Mouse (Mus musculus) bone marrow, adult 2 months (tissue): ENCODE results near the gene Gm20517. TPM values are rescaled to one million over a fixed set of nuclear protein-coding genes. Genes with fewer than 3 reads are reported as not detected.
"Not testable (repeated sequence)": the region's sequence is repeated elsewhere in the genome, so short reads cannot be mapped to it uniquely, and the experiment has no call there.

Source experiments
- H3K27ac ChIP-seq: fragments of 200-500 bp; 2 replicates; pipeline ENCODE4 v1.5.1; 2012; ENCODE audit warnings: low read depth, mild to moderate bottlenecking, control low read depth, inconsistent platforms, low read length; ENCODE audit not compliant: control insufficient read depth, poor library complexity, insufficient read depth
- H3K4me1 ChIP-seq: fragments of 200-500 bp; 2 replicates; pipeline ENCODE4 v1.6.1; 2011; ENCODE audit warnings: low read length; ENCODE audit not compliant: control insufficient read depth, insufficient read depth
- H3K4me3 ChIP-seq: fragments of 200-500 bp; replicated peaks from 2 replicates; pipeline ENCODE3; 2011; ENCODE audit warnings: mild to moderate bottlenecking, low read depth, low read length, control low read depth; ENCODE audit not compliant: control insufficient read depth
- CTCF ChIP-seq: fragments of 200-500 bp; IDR thresholded peaks from 2 replicates; pipeline ENCODE4 v1.5.1; 2011; ENCODE audit warnings: low read length, control low read depth; ENCODE audit not compliant: control insufficient read depth, insufficient read depth
- POLR2A ChIP-seq: fragments of 200-500 bp; IDR thresholded peaks from 2 replicates; pipeline ENCODE4 v1.6.1; 2011; ENCODE audit warnings: low read depth, mild to moderate bottlenecking, control low read depth, low read length, borderline replicate concordance; ENCODE audit not compliant: control insufficient read depth
- WGBS: fragments of 180-500 bp; shearing (Covaris S2); methylation state at CpG from one replicate; pipeline ENCODE4 v1.1.7; 2018; 5-methylcytosine and 5-hydroxymethylcytosine counted together
- polyA plus RNA-seq: library from polyadenylated mRNA; stranded (reverse); fragments of >200 nt; gene quantifications from 2 replicates; pipeline ENCODE4 v1.2.4, GENCODE M21; 2011; ENCODE audit warnings: low replicate concordance; ENCODE audit not compliant: missing spikeins, insufficient read depth, insufficient read length

The Gm20517 gene
- polyA plus RNA-seq, 1 experiment, result 5.1 TPM

DNA sequence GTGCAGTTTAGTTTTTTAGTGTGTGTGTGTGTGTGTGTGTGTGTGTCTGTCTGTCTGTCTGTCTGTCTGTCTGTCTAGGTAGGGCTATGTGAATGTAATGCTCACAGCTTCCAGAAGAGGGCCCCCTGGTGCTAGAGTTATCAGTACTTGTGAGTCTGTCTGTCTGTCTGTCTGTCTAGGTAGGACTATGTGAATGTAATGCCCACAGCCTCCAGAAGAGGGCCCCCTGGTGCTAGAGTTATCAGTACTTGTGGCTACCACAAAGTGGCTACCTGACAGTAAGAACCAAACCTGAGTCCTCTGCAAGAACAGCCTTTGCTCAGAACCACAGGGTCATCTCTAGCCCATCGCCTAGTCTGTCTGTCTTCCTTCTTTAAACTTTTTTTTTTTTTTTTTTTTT, 35.3 kb downstream of the Gm20517 start:
- no peaks in the 10 kb centered on the region for H3K4me1 ChIP-seq
- TF ChIP-seq POLR2A, result no peak
- TF ChIP-seq CTCF, result peak; percentile 38
- H3K4me3 ChIP-seq, result no peak overlapping the region
- 74% methylated on average over 1 of the region's 1 CpGs for WGBS
- no peak overlapping the region for H3K27ac ChIP-seq

DNA sequence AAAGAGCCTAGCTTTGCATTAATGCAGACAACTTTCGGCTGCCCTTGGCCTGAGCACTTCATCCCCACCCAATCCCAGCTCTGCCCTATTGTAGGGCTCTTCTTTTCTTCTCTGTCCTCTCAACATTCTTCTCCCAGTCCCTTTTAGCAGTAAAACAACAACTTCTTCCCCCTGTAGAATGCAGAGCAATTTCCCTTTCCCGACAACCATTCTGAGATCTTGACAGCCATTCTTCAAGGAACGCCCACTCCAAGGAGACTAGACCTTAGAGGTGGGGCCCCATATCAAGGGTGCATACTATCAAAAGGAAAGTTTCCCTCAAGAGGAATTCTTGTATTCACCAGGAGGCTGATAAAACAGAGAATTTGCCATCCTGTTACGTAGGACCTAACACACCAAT, 37.6 kb downstream of the Gm20517 start:
- Histone ChIP-seq H3K27ac (no peak overlapping the region), H3K4me3 (no peak overlapping the region), H3K4me1 (no peaks in the 10 kb centered on the region)
- TF ChIP-seq POLR2A (no peak), CTCF (no peak)
- 82% methylated on average over 4 of the region's 4 CpGs for WGBS

DNA sequence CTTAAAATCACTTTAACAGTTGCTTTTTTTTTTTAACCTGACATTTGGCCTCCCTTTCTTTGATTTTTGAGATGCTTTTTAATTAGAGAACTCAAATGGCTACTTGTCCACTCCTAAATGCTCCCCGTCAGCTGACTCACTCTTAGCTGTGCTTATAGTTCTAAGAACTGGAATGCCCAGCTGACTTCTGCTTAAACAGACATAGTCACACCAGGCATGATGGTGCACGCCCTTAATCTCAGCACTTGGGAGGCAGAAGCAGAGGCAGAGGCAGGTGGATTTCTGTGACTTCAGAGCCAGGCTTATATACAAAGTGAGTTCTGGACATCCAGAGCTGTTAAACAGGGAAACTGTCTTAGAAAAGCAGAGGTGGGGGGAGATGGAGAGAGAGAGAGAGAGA, 40.6 kb downstream of the Gm20517 start:
- no peak overlapping the region for H3K27ac ChIP-seq
- WGBS, result 96% methylated on average over 2 of the region's 2 CpGs
- no peaks in the 10 kb centered on the region for H3K4me1 ChIP-seq
- no peak overlapping the region for H3K4me3 ChIP-seq
- TF ChIP-seq CTCF, result no peak
- no peak for TF ChIP-seq POLR2A

DNA sequence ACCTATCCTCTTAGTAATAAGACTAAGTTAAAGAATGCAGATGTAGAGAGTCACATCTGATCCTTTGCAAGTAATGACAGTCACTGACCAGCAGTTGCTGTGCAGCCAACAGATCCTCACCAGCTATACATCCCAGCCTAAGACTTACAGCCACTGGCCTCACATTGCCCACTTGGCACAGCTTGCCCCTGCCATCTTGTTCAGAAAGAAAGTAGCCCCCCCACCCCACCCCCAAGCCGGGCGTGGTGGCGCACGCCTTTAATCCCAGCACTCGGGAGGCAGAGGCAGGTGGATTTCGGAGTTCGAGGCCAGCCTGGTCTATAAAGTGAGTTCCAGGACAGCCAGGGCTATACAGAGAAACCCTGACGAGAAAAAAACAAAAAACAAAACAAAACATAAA, 43.0 kb downstream of the Gm20517 start:
- not testable (repeated sequence) for H3K4me1 ChIP-seq, H3K4me3 ChIP-seq, H3K27ac ChIP-seq
- 88% methylated on average over 8 of the region's 8 CpGs for WGBS

DNA sequence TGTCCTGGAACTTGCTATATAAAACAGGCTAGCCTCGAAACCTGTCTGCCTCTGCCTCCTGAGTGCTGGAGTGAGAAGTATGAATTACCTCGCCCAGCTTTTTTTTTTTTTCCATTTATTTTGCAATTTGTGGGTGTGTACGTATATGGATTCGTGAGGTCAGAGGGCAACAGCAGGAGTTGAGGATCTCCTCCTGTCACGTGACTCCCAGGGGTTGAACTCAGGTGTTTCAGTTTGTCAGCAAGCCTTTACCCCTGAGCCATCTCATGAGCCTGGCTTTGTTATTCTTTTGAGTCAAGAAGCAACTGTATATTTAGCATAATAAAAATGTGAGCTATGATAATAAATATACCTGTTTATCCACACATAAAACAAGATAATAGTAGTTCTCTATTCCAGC, 44.3 kb downstream of the Gm20517 start:
- Histone ChIP-seq H3K4me3 (no peak overlapping the region), H3K27ac (no peak overlapping the region), H3K4me1 (no peaks in the 10 kb centered on the region)
- no peak for TF ChIP-seq CTCF
- no peak for TF ChIP-seq POLR2A
- 74% methylated on average over 5 of the region's 5 CpGs for WGBS

DNA sequence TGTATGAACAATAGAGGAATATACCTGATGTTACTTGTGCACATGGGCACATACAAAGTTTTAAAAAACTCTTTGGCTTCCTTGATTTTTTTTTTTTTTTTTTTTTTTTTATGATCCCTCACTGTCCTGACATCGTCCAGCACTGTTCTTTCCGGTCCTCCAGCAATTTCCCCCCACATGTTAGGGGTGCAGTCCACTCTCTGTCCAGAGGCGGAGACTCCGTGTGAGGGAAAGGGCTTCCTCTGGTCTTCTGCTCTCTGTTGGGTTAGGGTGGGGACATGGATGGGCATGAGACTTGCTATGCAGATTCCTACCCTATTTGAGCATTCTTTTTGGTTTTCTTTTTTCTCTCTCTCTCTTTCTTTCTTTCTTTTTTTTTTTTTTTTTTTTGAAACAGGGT, 46.5 kb downstream of the Gm20517 start:
- no peak overlapping the region for H3K4me3 ChIP-seq
- 86% methylated on average over 4 of the region's 4 CpGs for WGBS
- no peaks in the 10 kb centered on the region for H3K4me1 ChIP-seq
- TF ChIP-seq POLR2A (no peak), CTCF (no peak)
- no peak overlapping the region for H3K27ac ChIP-seq

DNA sequence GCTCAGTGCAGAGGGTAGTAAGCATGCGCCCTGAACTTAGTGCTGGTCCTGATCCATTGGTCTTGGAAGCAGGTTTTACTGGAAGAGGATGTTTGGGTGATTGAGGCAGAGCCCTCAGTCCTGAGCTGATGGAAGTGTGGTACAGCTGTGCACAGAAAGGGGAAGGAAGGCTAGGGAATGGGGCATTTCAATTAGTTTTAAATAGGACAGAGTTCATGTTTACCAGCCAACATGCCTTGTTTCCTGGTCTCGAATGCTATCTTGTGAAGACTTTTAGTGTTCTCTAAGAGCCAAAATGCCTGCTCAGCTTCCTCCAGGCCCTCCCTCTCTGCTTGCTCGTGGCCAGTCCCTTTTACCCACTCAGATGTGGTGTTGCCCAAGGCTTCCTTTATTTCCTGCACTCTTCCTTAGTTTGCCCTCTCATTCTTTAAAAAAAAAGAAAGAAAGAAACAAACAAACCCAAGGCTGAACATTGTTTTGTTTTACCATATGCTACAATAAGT, 47.4 kb downstream of the Gm20517 start:
- WGBS, result 33% methylated on average over 3 of the region's 3 CpGs
- H3K4me1 ChIP-seq, result no peaks in the 10 kb centered on the region

DNA sequence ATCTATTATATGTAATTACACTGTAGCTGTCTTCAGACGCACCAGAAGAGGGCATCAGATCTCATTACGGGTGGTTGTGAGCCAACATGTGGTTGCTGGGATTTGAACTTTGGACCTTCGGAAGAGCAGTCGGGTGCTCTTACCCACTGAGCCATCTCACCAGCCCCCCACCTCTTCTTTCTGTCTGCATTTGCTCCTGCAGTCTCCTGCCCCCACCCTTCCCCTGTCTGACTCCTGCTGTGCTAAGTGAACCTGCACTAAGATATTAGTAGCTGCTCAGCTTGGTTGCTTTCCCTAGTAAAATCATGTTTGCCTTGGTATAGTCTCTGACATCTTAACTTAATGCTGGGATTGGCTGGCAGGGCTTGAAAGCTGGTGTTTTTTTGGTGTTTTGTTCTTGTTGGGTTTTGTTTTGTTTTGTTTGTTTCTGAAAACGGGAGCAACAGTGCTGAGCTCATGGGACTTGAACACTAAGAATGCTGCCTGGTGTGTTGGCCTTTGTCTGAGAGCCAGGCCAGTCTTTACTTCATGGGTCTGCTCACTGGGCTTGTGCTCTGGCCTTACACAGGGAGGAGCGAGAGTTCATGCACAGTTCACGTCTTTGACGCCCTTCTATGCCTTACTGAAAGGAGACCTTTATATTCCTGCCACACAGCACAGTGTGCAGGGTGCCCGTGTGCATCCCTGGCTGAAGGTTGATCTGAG, 51.8 kb downstream of the Gm20517 start:
- no peak overlapping the region for H3K4me3 ChIP-seq
- 91% methylated on average over 9 of the region's 9 CpGs for WGBS
- TF ChIP-seq CTCF, result no peak
- no peak for TF ChIP-seq POLR2A
- H3K27ac ChIP-seq, result no peak overlapping the region
- H3K4me1 ChIP-seq, result no peaks in the 10 kb centered on the region

More for the DNA sequence above, 47.4 kb downstream of the Gm20517 start:
- TF ChIP-seq CTCF (no peak), POLR2A (no peak)
- H3K27ac ChIP-seq, result no peak overlapping the region
- H3K4me3 ChIP-seq, result no peak overlapping the region

DNA sequence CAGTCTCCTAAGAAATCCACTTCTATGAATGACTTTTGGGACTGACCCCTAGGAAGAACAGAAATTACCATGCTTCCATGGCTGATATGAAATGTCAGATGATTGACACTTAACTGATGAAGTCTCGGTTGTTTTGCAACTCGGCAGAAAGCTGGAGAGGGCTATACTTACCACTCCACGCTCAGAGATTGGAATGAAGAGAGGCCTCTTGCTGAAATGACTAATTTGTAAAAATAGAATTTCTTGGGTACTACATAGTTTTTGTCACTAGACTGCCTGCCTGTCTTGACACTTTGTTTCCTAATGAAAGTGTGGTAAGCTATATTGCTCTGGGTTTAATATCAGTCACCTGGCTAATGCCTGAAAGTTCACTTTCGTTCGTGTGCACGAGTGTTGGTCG, 53.1 kb downstream of the Gm20517 start:
- 73% methylated on average over 7 of the region's 7 CpGs for whole genome bisulfite sequencing
- TF ChIP-seq CTCF (no peak), POLR2A (no peak)
- no peak overlapping the region for H3K4me3 ChIP-seq
- H3K4me1 ChIP-seq, result no peaks in the 10 kb centered on the region
- no peak overlapping the region for H3K27ac ChIP-seq
